Mouse (Mus musculus) CH12.LX (cell line): Measurements from ENCODE around the gene 6030445D17Rik.

Experiments used
- CHD1 ChIP-seq: IDR thresholded peaks from 2 replicates; pipeline ENCODE4 v1.6.1; 2012; ENCODE audit warnings: low read depth, low read length, improper control_type of control experiment, inconsistent platforms
- CTCF ChIP-seq, 2 experiments: IDR thresholded peaks in 1 of 2; conservative IDR thresholded peaks in 1 of 2; 2 replicates each; pipeline ENCODE4 v1.5.1; 2011 to 2012; ENCODE audit warnings: low read depth in 2 of 2, low read length in 2 of 2, improper control_type of control experiment in 1 of 2, inconsistent platforms in 1 of 2, mild to moderate bottlenecking in 1 of 2, moderate library complexity in 1 of 2
- E2F4 ChIP-seq: IDR thresholded peaks from 2 replicates; pipeline ENCODE4 v1.6.1; 2011; ENCODE audit warnings: low read depth, low read length, improper control_type of control experiment; ENCODE audit not compliant: insufficient replicate concordance
- ETS1 ChIP-seq: conservative IDR thresholded peaks from 2 replicates; pipeline ENCODE4 v1.6.1; 2012; ENCODE audit warnings: low read depth, mild to moderate bottlenecking, inconsistent platforms, low read length, improper control_type of control experiment, moderate library complexity
- IRF4 ChIP-seq: IDR thresholded peaks from 2 replicates; pipeline ENCODE4 v1.6.1; 2014; ENCODE audit warnings: low read depth, mild to moderate bottlenecking, inconsistent platforms, low read length, improper control_type of control experiment
- KAT2A ChIP-seq: IDR thresholded peaks from 2 replicates; pipeline ENCODE4 v1.6.1; 2012; ENCODE audit warnings: low read length, improper control_type of control experiment, inconsistent platforms; ENCODE audit not compliant: insufficient replicate concordance
- MYC ChIP-seq: IDR thresholded peaks from 2 replicates; pipeline ENCODE4 v1.6.1; 2011; ENCODE audit warnings: low read depth, mild to moderate bottlenecking, improper control_type of control experiment, low read length
- NELFE ChIP-seq: IDR thresholded peaks from 2 replicates; pipeline ENCODE4 v1.6.1; 2011; ENCODE audit warnings: low read depth, low read length, improper control_type of control experiment
- POLR2A ChIP-seq: IDR thresholded peaks from 2 replicates; pipeline ENCODE4 v1.6.1; 2011; ENCODE audit warnings: low read depth, mild to moderate bottlenecking, improper control_type of control experiment, low read length
- POLR2AphosphoS2 ChIP-seq: IDR thresholded peaks from 2 replicates; pipeline ENCODE4 v1.6.1; 2011; ENCODE audit warnings: low read depth, low read length, improper control_type of control experiment
- TCF12 ChIP-seq: IDR thresholded peaks from 2 replicates; pipeline ENCODE4 v1.6.1; 2014; ENCODE audit warnings: low read depth, mild to moderate bottlenecking, inconsistent platforms, low read length, improper control_type of control experiment
- ZMIZ1 ChIP-seq: IDR thresholded peaks from 2 replicates; pipeline ENCODE4 v1.6.1; 2012; ENCODE audit warnings: low read depth, mild to moderate bottlenecking, inconsistent platforms, low read length, improper control_type of control experiment
- ZNF384 ChIP-seq: IDR thresholded peaks from 2 replicates; pipeline ENCODE4 v1.6.1; 2012; ENCODE audit warnings: low read depth, low read length, improper control_type of control experiment, inconsistent platforms

GRCm38 (mm10) chr4:136425000-136425288 is 37.1 kb upstream of the 6030445D17Rik start:
- TF ChIP-seq POLR2A (no peak), E2F4 (no peak), ETS1 (no peak), CTCF (conservative IDR thresholded peaks at IDR 0.05 in 1 of 2, IDR thresholded peaks at IDR 0.05 in 1 of 2; ENCODE audit: low read depth in 2 of 2, low read length in 2 of 2) (peak in 1 of 2 experiments; percentile 39; a peak in 2 of 4 replicates), MYC (no peak), POLR2AphosphoS2 (no peak), CHD1 (no peak), IRF4 (no peak), NELFE (no peak), ZNF384 (no peak), KAT2A (no peak), TCF12 (no peak), ZMIZ1 (no peak)
